Mouse (Mus musculus) regulatory T cell (primary cell): ENCODE data around the gene Cdca3.

Experiments used
- in situ Hi-C: fragments of 300-600 bp; cut with MboI, MseI; formaldehyde crosslinking; loops from one replicate; pipeline ENCODE4 v1.15.1; 2025; ENCODE audit warnings: high pct_unique_total_duplicates

Cdca3 gene

DNA sequence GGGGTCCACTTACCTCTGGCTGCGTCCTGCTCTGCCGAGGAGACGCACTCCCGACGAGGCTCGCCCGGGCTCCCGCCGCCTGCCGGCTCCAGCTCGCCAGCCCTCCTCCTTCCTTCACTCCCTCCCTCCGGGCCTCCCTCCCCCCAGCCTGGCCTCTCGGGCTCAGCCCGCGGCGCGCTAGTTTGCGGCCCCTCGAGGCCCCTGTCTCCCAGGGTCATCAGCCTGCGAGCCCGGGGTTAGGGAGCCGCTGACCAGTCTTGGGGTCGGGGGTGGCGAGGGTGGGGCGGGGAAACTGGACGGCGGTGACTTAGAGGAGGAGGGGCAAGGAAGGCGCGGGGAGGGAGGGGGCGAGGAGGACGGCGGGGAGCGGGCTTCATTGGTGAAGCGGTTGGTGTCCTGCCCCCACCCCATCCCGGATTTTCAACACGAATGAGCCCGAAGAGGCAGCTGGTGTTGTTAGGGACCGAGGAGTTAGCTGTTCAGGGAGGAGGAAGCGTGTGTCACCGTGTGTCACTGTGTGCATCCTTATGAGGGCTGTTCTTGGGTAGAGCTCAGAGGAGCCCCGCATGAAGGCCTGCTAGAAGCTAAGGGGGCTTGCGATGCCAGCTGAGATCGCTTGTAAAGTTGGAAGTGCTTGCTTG, 34.4 kb downstream of the Cdca3 start, which contains the start of gene Gpr162:
Gene Gpr162, minus strand, starts transcription at position 326 of the 641 bp plus-strand sequence.
- in situ Hi-C loops: no loop called here

- in situ Hi-C loops: no loop called here
Measured at GRCm38 (mm10) chr6:124865766-124866362, 36.5 kb downstream of the Cdca3 start.

DNA sequence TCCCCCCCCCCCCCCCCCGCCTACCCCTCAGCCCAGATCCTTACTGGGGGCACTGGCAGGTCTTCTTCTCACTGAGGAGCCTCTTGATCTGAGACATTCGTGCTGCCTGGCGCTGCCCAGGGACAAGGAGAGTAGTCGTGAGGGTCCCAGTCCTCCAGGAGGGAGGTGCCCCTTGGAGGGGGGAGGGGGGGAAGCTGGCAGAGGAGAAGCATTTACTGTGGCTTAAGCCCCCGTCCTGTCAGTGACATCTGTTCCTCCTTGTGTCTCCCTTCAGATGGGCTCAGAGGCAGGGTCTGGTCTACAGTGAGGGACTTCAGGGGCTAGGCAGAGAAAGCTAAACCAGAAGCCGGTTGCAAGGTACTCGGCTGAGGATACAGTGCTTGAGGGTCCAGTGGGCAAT, 37.2 kb downstream of the Cdca3 start:
- in situ Hi-C loops: no loop called here

DNA sequence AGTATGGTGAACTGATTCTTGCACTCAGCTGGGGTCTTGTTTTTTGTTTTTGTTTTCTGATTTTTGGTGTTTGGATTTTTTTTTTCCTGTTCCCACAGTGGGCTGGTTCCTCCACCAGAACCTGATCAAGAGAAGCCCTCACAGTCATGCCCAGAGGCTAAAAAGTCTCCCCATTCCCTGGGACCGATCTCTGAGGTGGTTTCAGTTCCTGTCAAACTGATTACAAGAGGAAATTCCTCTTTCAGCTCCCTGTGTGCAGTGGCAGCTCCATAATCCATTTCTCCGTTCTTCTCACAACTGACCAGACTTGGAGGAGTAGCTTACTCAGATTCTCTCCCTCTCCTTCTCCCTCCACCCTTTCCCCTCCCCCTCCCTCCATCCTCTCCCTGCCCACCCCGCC, 45.0 kb downstream of the Cdca3 start:
- in situ Hi-C loops: no loop called here

- in situ Hi-C loops: no loop called here
Measured at GRCm38 (mm10) chr6:124879390-124879789, 50.0 kb downstream of the Cdca3 start.

GRCm38 (mm10) chr6:124881821-124882220, 52.5 kb downstream of the Cdca3 start:
- in situ Hi-C loops: no loop called here
